In genomic region chr6:27161643-27162042, GRCm38 (mm10) we compare ENCODE assay signal across 27 mouse cellular contexts.
DNase-seq lines count a peak whose midpoint lies in the region; ATAC-seq lines count a peak whose summit lies in the region.
"Had no signal": no experiment of that assay in that cellular context is flagged by ENCODE, and none has a peak within 500 bp of the region (broad histone marks: within the 10 kb centered on the region; RNA-seq: fewer than 3 reads in every experiment).

No protein-coding gene starts in this region.

- H3K36me3 ChIP-seq in embryonic facial prominence, embryonic 14.5 days (ENCODE audit: control insufficient read depth, insufficient read depth, low read length), result no peaks in the 10 kb centered on the region
- H3K36me3 ChIP-seq in embryonic facial prominence, embryonic 10.5 days (replicated peaks), result no peaks in the 10 kb centered on the region
- no peaks in the 10 kb centered on the region for H3K36me3 ChIP-seq in hindbrain, embryonic 14.5 days (replicated peaks; ENCODE audit: control insufficient read depth, insufficient read depth)
- H3K36me3 ChIP-seq in hindbrain, embryonic 11.5 days (ENCODE audit: control insufficient read depth, insufficient read depth, low read length), result no peaks in the 10 kb centered on the region
- no peaks in the 10 kb centered on the region for H3K36me3 ChIP-seq in neural tube, embryonic 11.5 days (ENCODE audit: control insufficient read depth, insufficient read depth, low read length)
- H3K36me3 ChIP-seq: G1E; heart, embryonic 12.5 days; stomach, embryonic 15.5 days had no signal

- H3K4me3 ChIP-seq in embryonic facial prominence, embryonic 14.5 days (ENCODE audit: low read depth, low read length), result no peak overlapping the region
- no peak overlapping the region for H3K4me3 ChIP-seq in embryonic facial prominence, embryonic 10.5 days
- H3K4me3 ChIP-seq in hindbrain, embryonic 14.5 days (replicated peaks; ENCODE audit: low read length), result no peak overlapping the region
- no peak overlapping the region for H3K4me3 ChIP-seq in hindbrain, embryonic 11.5 days (ENCODE audit: low read depth, low read length)
- H3K4me3 ChIP-seq in neural tube, embryonic 11.5 days (ENCODE audit: low read depth, low read length), result no peak overlapping the region
- H3K4me3 ChIP-seq: heart, embryonic 12.5 days; stomach, embryonic 15.5 days had no signal

- H3K4me2 ChIP-seq in embryonic facial prominence, embryonic 14.5 days (ENCODE audit: low read depth, low read length), result no peak overlapping the region
- H3K4me2 ChIP-seq in hindbrain, embryonic 14.5 days (replicated peaks), result no peak overlapping the region
- H3K4me2 ChIP-seq in hindbrain, embryonic 11.5 days (replicated peaks; ENCODE audit: low read depth, low read length), result no peak overlapping the region
- H3K4me2 ChIP-seq in neural tube, embryonic 11.5 days (ENCODE audit: low read depth), result no peak overlapping the region
- H3K4me2 ChIP-seq: heart, embryonic 12.5 days; stomach, embryonic 15.5 days had no signal

- H3K9ac ChIP-seq in embryonic facial prominence, embryonic 14.5 days (ENCODE audit: low read depth, low read length), result no peak overlapping the region
- H3K9ac ChIP-seq in hindbrain, embryonic 14.5 days, result no peak overlapping the region
- H3K9ac ChIP-seq in hindbrain, embryonic 11.5 days (ENCODE audit: low read depth, low read length), result no peak overlapping the region
- H3K9ac ChIP-seq in neural tube, embryonic 11.5 days (ENCODE audit: low read length), result no peak overlapping the region
- H3K9ac ChIP-seq: heart, embryonic 12.5 days; liver, embryonic 14.5 days; stomach, embryonic 15.5 days had no signal

- H3K27ac ChIP-seq in embryonic facial prominence, embryonic 14.5 days (replicated peaks; ENCODE audit: low read depth, low read length), result no peak overlapping the region
- no peak overlapping the region for H3K27ac ChIP-seq in embryonic facial prominence, embryonic 10.5 days (replicated peaks)
- no peak overlapping the region for H3K27ac ChIP-seq in hindbrain, embryonic 14.5 days
- no peak overlapping the region for H3K27ac ChIP-seq in hindbrain, embryonic 11.5 days (ENCODE audit: low read depth, low read length)
- no peak overlapping the region for H3K27ac ChIP-seq in neural tube, embryonic 11.5 days (ENCODE audit: low read depth, low read length)
- H3K27ac ChIP-seq: liver, embryonic 14.5 days; macrophage; stomach, embryonic 15.5 days had no signal

- no peak for ATAC-seq in embryonic facial prominence, embryonic 14.5 days (ENCODE audit: low read depth)
- peak; percentile 74 for ATAC-seq in hindbrain, embryonic 14.5 days (ENCODE audit: low FRiP score)
- ATAC-seq in hindbrain, embryonic 11.5 days (ENCODE audit: low FRiP score), result no peak
- 0 out of 2 replicates have a peak, but pooled peaks have one; percentile 20 for ATAC-seq in neural tube, embryonic 11.5 days (ENCODE audit: insufficient read depth, low FRiP score, low TSS enrichment)
- no peak for ATAC-seq in cerebellum, adult (ENCODE audit: insufficient number of reproducible peaks, low FRiP score, low TSS enrichment)
- no peak for ATAC-seq in activated CD4-positive, CD25-positive, alpha-beta regulatory T cell, adult 4 months
- ATAC-seq: inflammation-experienced regulatory T-cells, adult 6 months had no signal

- H3K4me1 ChIP-seq in embryonic facial prominence, embryonic 14.5 days (ENCODE audit: control insufficient read depth, insufficient read depth, low read length), result no peaks in the 10 kb centered on the region
- no peaks in the 10 kb centered on the region for H3K4me1 ChIP-seq in embryonic facial prominence, embryonic 10.5 days
- no peaks in the 10 kb centered on the region for H3K4me1 ChIP-seq in hindbrain, embryonic 14.5 days (replicated peaks; ENCODE audit: control insufficient read depth, insufficient read depth, low read length)
- no peaks in the 10 kb centered on the region for H3K4me1 ChIP-seq in hindbrain, embryonic 11.5 days (replicated peaks; ENCODE audit: control insufficient read depth, insufficient read depth, low read length)
- no peaks in the 10 kb centered on the region for H3K4me1 ChIP-seq in neural tube, embryonic 11.5 days (ENCODE audit: control insufficient read depth, insufficient read depth, low read length)
- H3K4me1 ChIP-seq: heart, embryonic 12.5 days; stomach, embryonic 15.5 days had no signal

- peak; percentile 6 for DNase-seq in embryonic facial prominence, embryonic 14.5 days (ENCODE audit: low spot score)
- DNase-seq in embryonic facial prominence, embryonic 10.5 days (ENCODE audit: low spot score), result no peak
- DNase-seq in hindbrain, embryonic 14.5 days (ENCODE audit: low spot score), result peak; percentile 34
- no peak for DNase-seq in hindbrain, embryonic 11.5 days (ENCODE audit: low spot score)
- no peak for DNase-seq in neural tube, embryonic 11.5 days (ENCODE audit: low spot score)
- DNase-seq in neural tube, embryonic 10.5 days (ENCODE audit: extremely low spot score, low spot score), result no peak
- DNase-seq: adrenal gland, postnatal 14 days; cerebellum, adult 18-20 months; cerebellum, postnatal 10 days; gastrocnemius, postnatal 25 days; heart, adult 18-20 months; heart, postnatal 4 days; kidney, adult 11 months; kidney, postnatal 14 days; layer of hippocampus, adult 9-11 months; liver; lung, adult 2 months; lung, postnatal 10 days; right cerebral cortex, postnatal 25 days had no signal

- H3K27me3 ChIP-seq in embryonic facial prominence, embryonic 14.5 days (replicated peaks; ENCODE audit: control insufficient read depth, insufficient read depth, low read length), result no peaks in the 10 kb centered on the region
- no peaks in the 10 kb centered on the region for H3K27me3 ChIP-seq in embryonic facial prominence, embryonic 10.5 days (replicated peaks; ENCODE audit: low read depth, poor library complexity, severe bottlenecking)
- H3K27me3 ChIP-seq in hindbrain, embryonic 14.5 days (ENCODE audit: control insufficient read depth, insufficient read depth, low read length), result no peaks in the 10 kb centered on the region
- H3K27me3 ChIP-seq in hindbrain, embryonic 11.5 days (ENCODE audit: control insufficient read depth, insufficient read depth, low read length), result no peaks in the 10 kb centered on the region
- H3K27me3 ChIP-seq in neural tube, embryonic 11.5 days (ENCODE audit: control insufficient read depth, insufficient read depth, low read length), result no peaks in the 10 kb centered on the region
- H3K27me3 ChIP-seq: heart, embryonic 12.5 days; stomach, embryonic 15.5 days had no signal

- 72% methylated on average over 2 of the region's 2 CpGs for WGBS in embryonic facial prominence, embryonic 14.5 days
- 77% methylated on average over 2 of the region's 2 CpGs for WGBS in embryonic facial prominence, embryonic 10.5 days
- 61% methylated on average over 2 of the region's 2 CpGs for WGBS in hindbrain, embryonic 14.5 days
- WGBS in hindbrain, embryonic 11.5 days, result 89% methylated on average over 2 of the region's 2 CpGs
- WGBS in neural tube, embryonic 11.5 days, result 82% methylated on average over 2 of the region's 2 CpGs

- no peaks in the 10 kb centered on the region for H3K9me3 ChIP-seq in embryonic facial prominence, embryonic 14.5 days (ENCODE audit: control insufficient read depth, low read length)
- no peaks in the 10 kb centered on the region for H3K9me3 ChIP-seq in embryonic facial prominence, embryonic 10.5 days
- no peaks in the 10 kb centered on the region for H3K9me3 ChIP-seq in hindbrain, embryonic 14.5 days (ENCODE audit: control insufficient read depth, low read length)
- H3K9me3 ChIP-seq in hindbrain, embryonic 11.5 days (ENCODE audit: control insufficient read depth, low read length), result no peaks in the 10 kb centered on the region
- no peaks in the 10 kb centered on the region for H3K9me3 ChIP-seq in neural tube, embryonic 11.5 days (ENCODE audit: control insufficient read depth, low read length)
- H3K9me3 ChIP-seq: G1E; heart, embryonic 12.5 days; stomach, embryonic 15.5 days had no signal

Comparison
In these comparisons a context has a peak if more than half of its experiments do, and no peak if none do; other contexts are left out.
1. ATAC-seq: peak in hindbrain, embryonic 14.5 days (single experiment) and neural tube, embryonic 11.5 days (single experiment); none in embryonic facial prominence, embryonic 14.5 days (single experiment), hindbrain, embryonic 11.5 days (single experiment), cerebellum, adult (single experiment) and activated CD4-positive, CD25-positive, alpha-beta regulatory T cell, adult 4 months (single experiment).
2. DNase-seq: peak in embryonic facial prominence, embryonic 14.5 days (single experiment) and hindbrain, embryonic 14.5 days (single experiment); none in embryonic facial prominence, embryonic 10.5 days (single experiment), hindbrain, embryonic 11.5 days (single experiment), neural tube, embryonic 11.5 days (single experiment) and neural tube, embryonic 10.5 days (single experiment).